Comparison of ENCODE assay signal across 8 mouse cellular contexts in the genomic region with DNA sequence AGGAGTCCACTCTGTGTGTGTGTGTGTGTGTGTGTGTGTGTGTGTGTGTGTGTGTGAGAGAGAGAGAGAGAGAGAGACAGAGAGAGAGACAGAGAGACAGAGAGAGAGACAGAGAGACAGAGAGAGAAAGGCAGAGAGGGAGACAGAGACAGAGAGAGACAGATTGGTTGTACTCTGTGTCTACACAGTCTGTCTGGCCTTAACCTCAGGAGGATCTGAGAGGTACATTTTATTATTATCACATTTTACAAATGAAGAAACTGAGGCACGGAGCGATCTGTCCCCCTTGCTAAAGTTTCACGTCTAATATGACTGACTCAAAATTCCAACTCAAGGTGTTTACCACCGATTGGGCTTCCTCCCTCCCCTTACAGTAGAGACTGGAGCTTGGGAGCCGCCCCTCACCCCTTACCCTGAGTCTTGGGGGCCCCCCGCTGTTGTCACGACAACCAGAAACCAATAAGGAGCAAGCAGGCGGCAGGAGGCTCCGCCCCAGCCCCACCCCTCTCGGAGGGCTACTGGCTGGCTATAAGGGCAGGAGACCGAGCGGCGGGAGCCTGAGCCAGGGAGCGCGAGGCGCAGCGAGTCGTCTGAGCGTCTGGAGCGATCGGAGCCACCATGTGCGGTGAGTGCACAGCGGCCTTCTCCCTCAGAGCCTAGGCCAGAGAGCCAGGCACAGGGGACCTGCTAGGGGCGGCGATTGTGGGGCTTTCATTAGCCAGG. TPM values are rescaled to one million over a fixed set of nuclear protein-coding genes. Genes with fewer than 3 reads are reported as not detected.
DNase-seq lines count a peak whose midpoint lies in the region; ATAC-seq and TF ChIP-seq lines count a peak whose summit lies in the region.

TSS of gene Gfpt2 (plus strand) at position 560 of the 723 bp plus-strand sequence.

- ATAC-seq in lung, embryonic 14.5 days (ENCODE audit: insufficient read depth), result peak; percentile 98

- H3K36me3 ChIP-seq in hindbrain, embryonic 10.5 days, result no peaks in the 10 kb centered on the region
- H3K36me3 ChIP-seq in lung, embryonic 14.5 days (ENCODE audit: insufficient read depth), result no peaks in the 10 kb centered on the region

- peak within 1 kb of the TSS; percentile 64 for H3K9ac ChIP-seq in lung, embryonic 14.5 days

- WGBS in hindbrain, embryonic 10.5 days, result under 1% methylated on average over 25 of the region's 25 CpGs
- under 1% methylated on average over 25 of the region's 25 CpGs for WGBS in lung, embryonic 14.5 days

- peaks cover 5% of the 10 kb centered on the region; the same call in 1 of the 2 replicates for H3K9me3 ChIP-seq in hindbrain, embryonic 10.5 days
- H3K9me3 ChIP-seq in lung, embryonic 14.5 days (ENCODE audit: low read depth, low read length), result no peaks in the 10 kb centered on the region; the same call in 1 of the 2 replicates

- peaks cover 24% of the 10 kb centered on the region for H3K27me3 ChIP-seq in hindbrain, embryonic 10.5 days (ENCODE audit: insufficient read depth, poor library complexity, severe bottlenecking)
- H3K27me3 ChIP-seq in lung, embryonic 14.5 days (ENCODE audit: insufficient read depth, low read length), result no peaks in the 10 kb centered on the region

- H3K27ac ChIP-seq in hindbrain, embryonic 10.5 days, result peak within 1 kb of the TSS; percentile 88
- peak within 1 kb of the TSS; percentile 63; the same call in 1 of the 2 replicates for H3K27ac ChIP-seq in lung, embryonic 14.5 days (ENCODE audit: low read depth)

- peak within 1 kb of the TSS; percentile 98 for H3K4me2 ChIP-seq in lung, embryonic 14.5 days

- TF ChIP-seq CTCF in lung, embryonic 14.5 days (IDR thresholded peaks at IDR 0.05; ENCODE audit: low read depth), result no peak

- peak; percentile 91 for DNase-seq in Muller cell, postnatal 12 days (ENCODE audit: inconsistent ontology term)
- DNase-seq in cerebellum, postnatal 10 days, result peak; percentile 87 to 93
- peak; percentile 82 to 84 for DNase-seq in frontal cortex, postnatal 10 days (ENCODE audit: low spot score in 2 of 2)
- DNase-seq in hindbrain, embryonic 10.5 days (ENCODE audit: low spot score), result peak; percentile 91
- peak; percentile 17 for DNase-seq in layer of hippocampus, adult 9-10 months (ENCODE audit: low spot score)
- peak; percentile 90 for DNase-seq in lung, embryonic 14.5 days
- DNase-seq in ovary, postnatal 14 days (ENCODE audit: low spot score), result peak; percentile 59
- peak; percentile 54 for DNase-seq in urinary bladder, adult 2 months (ENCODE audit: low spot score)

- peak within 1 kb of the TSS; percentile 59 for H3K4me3 ChIP-seq in hindbrain, embryonic 10.5 days
- H3K4me3 ChIP-seq in lung, embryonic 14.5 days (ENCODE audit: low read depth, low read length), result peak within 1 kb of the TSS; percentile 61

- peaks cover 30% of the 10 kb centered on the region for H3K4me1 ChIP-seq in hindbrain, embryonic 10.5 days (replicated peaks)
- 0 out of 2 replicates have a peak, but pooled peaks cover 3% of the 10 kb centered on the region for H3K4me1 ChIP-seq in lung, embryonic 14.5 days (ENCODE audit: insufficient read depth)

RNA-seq across cellular contexts. Expression of gene Gfpt2, which starts in this region (rescaled TPM):
- 16.0 and 22.1 TPM in 2 replicates for polyA plus RNA-seq in hindbrain, embryonic 10.5 days (2016; fragmentation: Nextera tagmentation; extraction: Ambion mirVana)
- polyA plus RNA-seq in lung, embryonic 14.5 days (2014; fragmentation: Nextera tagmentation; extraction: Ambion mirVana), result 10.4 and 11.6 TPM in 2 replicates
- 11.3 and 13.6 TPM in 2 replicates for polyA plus RNA-seq in urinary bladder, adult 2 months (2012; rRNA removed)

Comparison
In these comparisons a context has a peak if more than half of its experiments do, and no peak if none do; other contexts are left out.
1. Peak in every context shown above with its lines: DNase-seq, ATAC-seq, H3K4me3 ChIP-seq and H3K27ac ChIP-seq.
2. DNase-seq: peak in every context shown above with its lines; median percentile 91 in Muller cell, postnatal 12 days; 91 in hindbrain, embryonic 10.5 days; 90 in cerebellum, postnatal 10 days; 90 in lung, embryonic 14.5 days; 83 in frontal cortex, postnatal 10 days; 59 in ovary, postnatal 14 days; 54 in urinary bladder, adult 2 months; 17 in layer of hippocampus, adult 9-10 months.